Mouse (Mus musculus): ENCODE measurements at regions not wholly inside any gene's neighbourhood (a gene's known extent, or its start where the extent isn't known, plus 50 kb on each side); places are given as distances from the start of the nearest gene placed in this dataset.

GRCm38 (mm10) chr10:95764129-95764528 is 78.6 kb downstream of the Gm33543 start:
- no peak for TF ChIP-seq CTCF (IDR thresholded peaks at IDR 0.05; ENCODE audit: insufficient read depth, low read depth, low read length)
- TF ChIP-seq POLR2A (IDR thresholded peaks at IDR 0.05; ENCODE audit: insufficient read depth, low read depth, low read length), result no peak
